Mouse (Mus musculus) erythroblast, embryonic 14.5 days (primary cell): Measurements from ENCODE around the gene Neurod1.

Source experiments
- GATA1 ChIP-seq: IDR thresholded peaks from 2 replicates; pipeline ENCODE4 v1.6.1; 2012; ENCODE audit warnings: low read length, inconsistent platforms, mixed read lengths
- TAL1 ChIP-seq: IDR thresholded peaks from 3 replicates; pipeline ENCODE4 v1.6.1; 2012; ENCODE audit warnings: low read length, inconsistent platforms, mixed read lengths

GRCm38 (mm10) chr2:79451438-79451837 is 5.1 kb downstream of the Neurod1 start:
- no peak for TF ChIP-seq TAL1
- TF ChIP-seq GATA1: no peak
